In genomic region chr14:48668051-48668481, GRCm38 (mm10) we compare ENCODE assay signal across 15 mouse cellular contexts. TPM values are rescaled to one million over a fixed set of nuclear protein-coding genes. Genes with fewer than 3 reads are reported as not detected.
DNase-seq lines count a peak whose midpoint lies in the region; ATAC-seq lines count a peak whose summit lies in the region.
"Had no signal": no experiment of that assay in that cellular context is flagged by ENCODE, and none has a peak within 500 bp of the region (broad histone marks: within the 10 kb centered on the region; RNA-seq: fewer than 3 reads in every experiment).

No protein-coding gene starts in this region.

- no peak overlapping the region for H3K4me2 ChIP-seq in hindbrain, embryonic 12.5 days (replicated peaks)
- no peak overlapping the region for H3K4me2 ChIP-seq in forebrain, embryonic 15.5 days (replicated peaks)
- H3K4me2 ChIP-seq in midbrain, embryonic 14.5 days (ENCODE audit: low read length), result peak overlapping the region; percentile 86
- H3K4me2 ChIP-seq: limb, embryonic 15.5 days had no signal

- WGBS in hindbrain, embryonic 10.5 days, result 2% methylated on average over 11 of the region's 11 CpGs
- WGBS in hindbrain, embryonic 12.5 days, result 1% methylated on average over 11 of the region's 11 CpGs
- WGBS in forebrain, embryonic 15.5 days, result 6% methylated on average over 11 of the region's 11 CpGs
- WGBS in midbrain, embryonic 14.5 days, result 5% methylated on average over 11 of the region's 11 CpGs

- H3K27ac ChIP-seq in hindbrain, embryonic 10.5 days, result peak overlapping the region; percentile 35; the same call in 1 of the 2 replicates
- no peak overlapping the region for H3K27ac ChIP-seq in hindbrain, embryonic 12.5 days
- peak overlapping the region; percentile 2; the same call in 1 of the 2 replicates for H3K27ac ChIP-seq in forebrain, embryonic 15.5 days (replicated peaks)
- H3K27ac ChIP-seq in midbrain, embryonic 14.5 days (replicated peaks; ENCODE audit: low read depth, low read length), result peak overlapping the region; percentile 91
- H3K27ac ChIP-seq: kidney, postnatal 0 days; limb, embryonic 15.5 days had no signal

- no peak for ATAC-seq in hindbrain, embryonic 12.5 days (ENCODE audit: low FRiP score)
- 0 out of 2 replicates have a peak, but pooled peaks have one; percentile 3 for ATAC-seq in forebrain, embryonic 15.5 days (replicated peaks)
- ATAC-seq in midbrain, embryonic 14.5 days (ENCODE audit: low FRiP score, low TSS enrichment), result 0 out of 2 replicates have a peak, but pooled peaks have one; percentile 21
- ATAC-seq: lung, postnatal 0 days had no signal

- no peaks in the 10 kb centered on the region for H3K9me3 ChIP-seq in hindbrain, embryonic 10.5 days
- H3K9me3 ChIP-seq in hindbrain, embryonic 12.5 days (replicated peaks), result no peaks in the 10 kb centered on the region
- no peaks in the 10 kb centered on the region for H3K9me3 ChIP-seq in forebrain, embryonic 15.5 days
- H3K9me3 ChIP-seq in midbrain, embryonic 14.5 days (ENCODE audit: control insufficient read depth, low read length), result no peaks in the 10 kb centered on the region
- H3K9me3 ChIP-seq: limb, embryonic 15.5 days had no signal

- peak; percentile 52 for DNase-seq in hindbrain, embryonic 10.5 days (ENCODE audit: low spot score)
- DNase-seq in embryo, embryonic 10.5 days (ENCODE audit: low spot score), result peak; percentile 71
- DNase-seq in midbrain, embryonic 14.5 days, result peak; percentile 64
- no peak for DNase-seq in adrenal gland, adult 18-20 months (ENCODE audit: low spot score in 2 of 2)
- no peak for DNase-seq in left cerebral cortex, adult 9 months (ENCODE audit: low spot score in 2 of 2)
- no peak for DNase-seq in T-cell, adult 2 months (ENCODE audit: low spot score)
- DNase-seq: thymus, postnatal 25 days had no signal

- H3K9ac ChIP-seq in hindbrain, embryonic 12.5 days, result no peak overlapping the region
- H3K9ac ChIP-seq in forebrain, embryonic 15.5 days (replicated peaks), result no peak overlapping the region
- H3K9ac ChIP-seq in midbrain, embryonic 14.5 days (replicated peaks; ENCODE audit: low read length), result peak overlapping the region; percentile 76
- H3K9ac ChIP-seq: limb, embryonic 15.5 days had no signal

- peak overlapping the region; percentile 38 for H3K4me3 ChIP-seq in hindbrain, embryonic 10.5 days
- no peak overlapping the region for H3K4me3 ChIP-seq in hindbrain, embryonic 12.5 days
- no peak overlapping the region for H3K4me3 ChIP-seq in forebrain, embryonic 15.5 days
- H3K4me3 ChIP-seq in midbrain, embryonic 14.5 days (replicated peaks; ENCODE audit: low read depth, low read length), result peak overlapping the region; percentile 58
- H3K4me3 ChIP-seq: limb, embryonic 15.5 days had no signal

- H3K27me3 ChIP-seq in hindbrain, embryonic 10.5 days (ENCODE audit: insufficient read depth, poor library complexity, severe bottlenecking), result peaks cover 100% of the 10 kb centered on the region
- H3K27me3 ChIP-seq in hindbrain, embryonic 12.5 days, result peaks cover 86% of the 10 kb centered on the region
- peaks cover 66% of the 10 kb centered on the region for H3K27me3 ChIP-seq in forebrain, embryonic 15.5 days
- H3K27me3 ChIP-seq in midbrain, embryonic 14.5 days (ENCODE audit: control insufficient read depth, insufficient read depth, low read length), result peaks cover 7% of the 10 kb centered on the region; the same call in 1 of the 2 replicates

- H3K36me3 ChIP-seq in hindbrain, embryonic 10.5 days, result no peaks in the 10 kb centered on the region
- H3K36me3 ChIP-seq in hindbrain, embryonic 12.5 days, result no peaks in the 10 kb centered on the region
- H3K36me3 ChIP-seq in forebrain, embryonic 15.5 days, result no peaks in the 10 kb centered on the region
- no peaks in the 10 kb centered on the region for H3K36me3 ChIP-seq in midbrain, embryonic 14.5 days (ENCODE audit: control insufficient read depth, insufficient read depth, low read length)
- H3K36me3 ChIP-seq: limb, embryonic 15.5 days had no signal

- peaks cover 29% of the 10 kb centered on the region for H3K4me1 ChIP-seq in hindbrain, embryonic 10.5 days (replicated peaks)
- peaks cover 12% of the 10 kb centered on the region; the same call in 1 of the 2 replicates for H3K4me1 ChIP-seq in hindbrain, embryonic 12.5 days
- H3K4me1 ChIP-seq in forebrain, embryonic 15.5 days, result peaks cover 32% of the 10 kb centered on the region
- no peaks in the 10 kb centered on the region for H3K4me1 ChIP-seq in midbrain, embryonic 14.5 days (ENCODE audit: control insufficient read depth, insufficient read depth, low read length)

RNA-seq across cellular contexts. Expression of gene Otx2, which starts 5.6 kb away (rescaled TPM):
- polyA plus RNA-seq in hindbrain, embryonic 10.5 days (2016; fragmentation: Nextera tagmentation; extraction: Ambion mirVana), result 15.4 and 19.3 TPM in 2 replicates
- polyA plus RNA-seq in hindbrain, embryonic 12.5 days (2016; fragmentation: Nextera tagmentation; extraction: Ambion mirVana), result 15.8 and 20.3 TPM in 2 replicates
- 10.7 and 18.8 TPM in 2 replicates for polyA plus RNA-seq in forebrain, embryonic 15.5 days (2015; fragmentation: Nextera tagmentation; extraction: Ambion mirVana)
- 103 and 129 TPM in 2 replicates for polyA plus RNA-seq in midbrain, embryonic 14.5 days (2014; fragmentation: Nextera tagmentation; extraction: Ambion mirVana)
- total RNA-seq in adrenal gland, adult 18-20 months (2021), result not detected
- total RNA-seq: neutrophil, adult 5-6 weeks had no signal
- polyA plus RNA-seq: gonadal fat pad, adult 2 months; heart, embryonic 14.5 days; kidney, postnatal 0 days; limb, embryonic 15.5 days; lung, postnatal 0 days had no signal

Comparison
In these comparisons a context has a peak if more than half of its experiments do, and no peak if none do; other contexts are left out.
1. H3K4me3 ChIP-seq: peak in hindbrain, embryonic 10.5 days (single experiment) and midbrain, embryonic 14.5 days (single experiment); none in hindbrain, embryonic 12.5 days (single experiment) and forebrain, embryonic 15.5 days (single experiment).
2. DNase-seq: peak in hindbrain, embryonic 10.5 days (single experiment), embryo, embryonic 10.5 days (single experiment) and midbrain, embryonic 14.5 days (single experiment); none in adrenal gland, adult 18-20 months (0 of 2), left cerebral cortex, adult 9 months (0 of 2) and T-cell, adult 2 months (single experiment).